Mouse (Mus musculus): ENCODE measurements around the gene Gm5039. TPM values are rescaled to one million over a fixed set of nuclear protein-coding genes. Genes with fewer than 3 reads are reported as not detected.
"Not testable (repeated sequence)": the region's sequence is repeated elsewhere in the genome, so short reads cannot be mapped to it uniquely, and the experiment has no call there.

The Gm5039 gene
- polyA plus RNA-seq (2015; fragmentation: Nextera tagmentation; extraction: Ambion mirVana) = 0.18 TPM in 1 of 2 replicates, not detected in the other

DNA sequence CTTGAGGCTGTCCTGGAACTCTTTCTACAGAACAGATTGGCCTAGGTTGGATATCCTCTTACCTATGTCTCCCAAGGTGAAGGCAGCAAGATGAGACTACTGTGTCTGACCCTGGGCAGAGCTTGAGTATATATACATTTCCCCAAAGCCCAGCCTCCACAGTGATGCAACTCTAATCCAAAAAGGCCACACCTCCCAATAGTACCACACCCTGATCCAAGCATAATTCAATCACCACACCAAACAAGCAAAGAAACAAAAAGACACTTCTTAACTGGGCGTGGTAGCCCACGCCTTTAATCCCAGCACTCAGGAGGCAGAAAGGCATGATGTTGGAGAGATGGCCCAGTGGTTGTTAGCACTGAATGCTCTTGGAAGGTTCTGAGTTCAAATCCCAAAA is at the start of gene Gm5039:
Gm5039 (minus strand) TSS at position 101 of the 400 bp plus-strand sequence.
- not testable (repeated sequence) for DNase-seq (ENCODE audit: low spot score)

- no peak for DNase-seq (ENCODE audit: low spot score)
Observed at GRCm38 (mm10) chr12:88372018-88372417, 48.2 kb upstream of the Gm5039 start.

- DNase-seq (ENCODE audit: low spot score) = not testable (repeated sequence)
Observed at GRCm38 (mm10) chr12:88370321-88370720, 46.5 kb upstream of the Gm5039 start.

- DNase-seq (ENCODE audit: low spot score) = not testable (repeated sequence)
Observed at GRCm38 (mm10) chr12:88369690-88370089, 45.9 kb upstream of the Gm5039 start.

DNA sequence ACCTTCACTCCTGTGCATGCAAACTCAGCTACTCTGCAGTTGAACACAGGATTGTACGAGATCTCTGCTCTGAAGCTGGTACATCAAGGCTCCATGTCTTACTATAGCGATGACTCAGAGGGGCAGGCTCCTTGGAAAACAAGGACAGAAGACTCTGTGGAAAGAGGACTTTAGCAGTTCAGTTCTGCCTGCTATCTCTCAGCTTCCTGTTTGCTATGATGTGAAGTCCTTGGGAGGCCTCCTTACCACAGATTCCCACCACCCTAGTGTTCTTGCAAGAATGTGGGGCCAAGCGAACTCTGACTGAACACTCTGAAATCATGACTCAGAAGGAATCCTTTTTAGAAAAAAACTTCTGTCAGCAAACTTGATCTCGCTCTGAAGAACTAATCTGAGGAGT is 44.8 kb upstream of the Gm5039 start:
- no peak for DNase-seq (ENCODE audit: low spot score)

- DNase-seq (ENCODE audit: low spot score) = no peak
Observed at GRCm38 (mm10) chr12:88367673-88368072, 43.8 kb upstream of the Gm5039 start.

- DNase-seq (ENCODE audit: low spot score) = no peak
Observed at GRCm38 (mm10) chr12:88361120-88361445, 37.3 kb upstream of the Gm5039 start.

DNA sequence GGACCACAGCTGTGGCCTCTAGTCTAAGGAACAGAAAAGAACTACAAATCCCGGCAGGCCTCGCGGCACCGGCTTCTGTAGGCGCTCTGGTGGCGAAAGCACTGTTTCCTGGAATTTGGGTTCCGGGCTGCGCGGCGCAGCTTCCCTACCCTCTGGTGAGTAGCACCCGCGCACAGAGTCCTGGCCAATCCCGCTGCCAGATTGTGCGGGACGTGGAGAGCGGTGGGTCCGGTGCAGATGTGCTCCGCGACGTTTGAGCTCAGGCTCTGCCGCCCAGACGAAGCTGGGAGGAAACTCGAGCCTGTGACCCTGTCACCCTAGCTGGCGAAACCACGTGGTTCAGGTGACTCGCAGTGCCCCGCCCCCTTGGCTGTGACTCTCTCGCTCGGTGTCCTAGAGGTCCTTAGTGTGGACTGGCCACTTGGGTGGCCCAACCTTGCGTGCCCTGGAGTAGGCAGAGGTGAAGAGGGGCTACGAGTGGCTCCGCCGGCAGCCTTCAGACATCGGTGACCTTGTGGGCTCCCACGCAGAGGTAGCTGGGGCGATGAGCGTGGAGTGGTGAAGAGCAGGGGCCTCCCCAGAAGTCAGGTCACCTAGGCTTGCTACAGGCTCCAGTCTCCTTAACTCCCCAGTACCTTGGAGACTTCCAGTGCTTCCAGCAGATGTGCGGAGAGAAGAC is 36.8 kb upstream of the Gm5039 start, which contains the start of gene Adck1:
Adck1 (plus strand) TSS at position 114 of the 679 bp plus-strand sequence.
- peak; percentile 86 for DNase-seq (ENCODE audit: low spot score)

- DNase-seq (ENCODE audit: low spot score) = no peak
Observed at GRCm38 (mm10) chr12:88354182-88354702, 30.4 kb upstream of the Gm5039 start.

GRCm38 (mm10) chr12:88341286-88341685 is 17.5 kb upstream of the Gm5039 start:
- not testable (repeated sequence) for DNase-seq (ENCODE audit: low spot score)

DNA sequence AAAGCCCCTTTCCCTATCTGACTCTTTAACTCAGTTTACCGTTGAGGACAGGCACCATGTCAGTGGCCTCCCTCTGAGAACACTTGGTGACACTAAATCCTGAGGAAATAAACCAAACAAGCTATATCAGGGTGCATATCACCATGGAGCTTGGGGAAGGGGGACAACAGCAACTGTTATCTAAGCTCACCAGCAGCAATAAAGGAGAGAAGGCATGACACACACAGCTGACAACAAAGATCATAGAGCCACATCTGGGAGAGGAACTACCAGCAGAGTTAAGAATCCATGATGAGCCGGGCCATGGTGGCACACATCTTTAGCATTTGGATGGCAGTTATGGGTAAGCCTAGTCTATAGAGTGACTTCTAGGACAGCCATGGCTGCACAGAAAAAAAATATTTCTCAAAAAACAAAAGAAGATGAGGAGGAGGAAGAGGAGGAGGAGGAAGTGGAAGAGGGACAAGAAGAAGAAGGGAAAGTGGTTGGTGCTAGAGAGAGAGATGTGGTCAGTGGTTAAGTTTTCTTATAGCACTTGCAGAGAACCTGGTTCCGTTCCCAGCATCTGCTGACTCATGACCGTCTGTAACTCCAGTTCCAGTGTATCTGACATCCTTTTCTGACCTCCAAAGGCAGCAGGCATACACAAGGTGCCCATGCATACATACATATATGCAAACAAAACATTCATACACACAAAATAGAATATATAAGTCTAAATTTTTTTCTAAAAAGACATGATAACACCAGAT is 13.0 kb upstream of the Gm5039 start:
- DNase-seq (ENCODE audit: low spot score) = not testable (repeated sequence)

DNA sequence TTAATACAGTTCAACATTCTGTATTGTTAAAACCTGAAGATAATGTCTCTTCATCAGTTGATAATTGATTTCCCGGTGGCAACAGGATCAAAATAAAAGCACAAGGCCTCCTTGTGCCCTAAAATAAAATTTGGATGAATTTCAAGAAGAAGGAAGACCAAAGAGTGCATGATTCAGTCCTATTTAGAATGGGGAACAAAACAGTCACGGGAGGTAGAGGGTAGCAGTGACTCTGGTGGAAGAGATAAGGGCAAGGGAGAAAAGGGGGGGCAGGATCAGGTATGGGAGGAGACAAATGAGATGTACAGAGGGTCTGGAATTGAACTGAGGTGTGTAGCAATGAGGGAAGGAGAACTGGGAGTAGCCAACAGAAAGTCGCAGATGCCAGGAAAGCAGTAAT is 9.3 kb downstream of the Gm5039 start:
- DNase-seq (ENCODE audit: low spot score) = no peak

GRCm38 (mm10) chr12:88297171-88297570 is 26.7 kb downstream of the Gm5039 start:
- DNase-seq (ENCODE audit: low spot score) = not testable (repeated sequence)

DNA sequence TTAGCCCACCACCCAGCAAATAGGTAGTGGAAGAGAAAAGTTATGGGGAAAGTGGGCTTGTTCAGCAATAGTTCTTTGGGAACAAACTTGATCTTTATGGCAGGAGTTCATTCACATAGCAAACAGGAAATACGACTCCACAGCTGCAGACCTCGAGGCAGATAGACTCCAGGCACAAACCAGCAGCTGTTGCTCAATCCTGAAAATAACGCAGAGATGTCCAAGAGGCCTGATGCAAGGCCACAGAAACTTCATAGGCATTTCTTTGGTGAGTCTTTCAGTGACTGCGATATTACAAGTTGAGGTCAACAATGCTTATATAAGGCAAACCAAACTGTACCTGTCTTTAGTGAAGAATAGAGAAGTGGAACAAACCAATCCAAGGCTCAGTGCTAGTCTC is 30.7 kb downstream of the Gm5039 start:
- not testable (repeated sequence) for DNase-seq (ENCODE audit: low spot score)

- not testable (repeated sequence) for DNase-seq (ENCODE audit: low spot score)
Observed at GRCm38 (mm10) chr12:88285224-88285623, 38.6 kb downstream of the Gm5039 start.

GRCm38 (mm10) chr12:88274400-88274799 is 49.4 kb downstream of the Gm5039 start, which contains the start of gene Gm5662:
TSS of gene Gm5662 (minus strand) at chr12:88274500.
- DNase-seq (ENCODE audit: low spot score) = not testable (repeated sequence)

Other genes with a start within 250 kb of the Gm5039 start
- gene Gm16368, start 240.3 kb downstream of the Gm5039 start, polyA plus RNA-seq (2015; fragmentation: Nextera tagmentation; extraction: Ambion mirVana) = not detected in 2 replicates
- gene Gm10436, start 141.9 kb downstream of the Gm5039 start, polyA plus RNA-seq (2015; fragmentation: Nextera tagmentation; extraction: Ambion mirVana) = not detected in 2 replicates
- gene Gm8332, start 73.9 kb downstream of the Gm5039 start, polyA plus RNA-seq (2015; fragmentation: Nextera tagmentation; extraction: Ambion mirVana) = not detected in 2 replicates
- not detected in 2 replicates for gene Gm5662, start 49.5 kb downstream of the Gm5039 start, polyA plus RNA-seq (2015; fragmentation: Nextera tagmentation; extraction: Ambion mirVana)
- 15.4 and 16.3 TPM in 2 replicates for gene Adck1, start 36.5 kb upstream of the Gm5039 start, polyA plus RNA-seq (2015; fragmentation: Nextera tagmentation; extraction: Ambion mirVana)

Data from thymus, postnatal 0 days (tissue).